Comparison of ENCODE assay signal across 17 mouse cellular contexts in the genomic region with DNA sequence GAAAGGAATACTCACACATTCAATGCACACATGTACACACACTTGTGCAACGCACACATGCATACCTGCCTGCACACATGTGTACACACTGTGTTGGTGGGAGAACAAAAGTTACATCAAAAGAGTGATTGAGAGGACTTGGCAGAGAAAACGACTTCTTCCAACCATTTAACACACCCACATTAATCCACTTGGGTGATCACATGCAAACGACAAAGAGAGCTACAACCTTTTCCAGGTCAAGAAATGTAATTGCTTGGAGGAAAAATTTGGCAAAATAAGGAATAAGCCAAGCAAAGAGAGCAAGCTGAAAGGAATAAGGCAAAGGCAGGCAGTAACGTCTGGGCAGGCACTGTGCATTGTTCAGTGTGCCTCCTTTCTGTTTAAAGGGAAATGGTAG.
"Had no signal": no experiment of that assay in that cellular context is flagged by ENCODE, and none has a peak within 500 bp of the region (broad histone marks: within the 10 kb centered on the region; RNA-seq: fewer than 3 reads in every experiment).

No protein-coding gene starts in this region.

- H3K4me3 ChIP-seq: kidney, embryonic 15.5 days; limb, embryonic 12.5 days; limb, embryonic 15.5 days; midbrain, embryonic 13.5 days had no signal

- H3K9me3 ChIP-seq: kidney, embryonic 15.5 days; limb, embryonic 12.5 days; limb, embryonic 15.5 days; midbrain, embryonic 13.5 days had no signal

- H3K9ac ChIP-seq: kidney, embryonic 15.5 days; limb, embryonic 12.5 days; limb, embryonic 15.5 days; liver, embryonic 14.5 days; liver, postnatal 0 days; lung, embryonic 14.5 days; midbrain, embryonic 13.5 days had no signal

- H3K4me2 ChIP-seq: kidney, embryonic 15.5 days; limb, embryonic 12.5 days; limb, embryonic 15.5 days; liver, embryonic 11.5 days; lung, embryonic 14.5 days; midbrain, embryonic 13.5 days had no signal

- DNase-seq: kidney, adult 2 months; kidney, postnatal 10 days; kidney, postnatal 36 days; left cerebral cortex, postnatal 4 days; liver, postnatal 0 days; lung, embryonic 14.5 days; thymus, postnatal 25 days had no signal

- H3K36me3 ChIP-seq: kidney, embryonic 15.5 days; limb, embryonic 12.5 days; limb, embryonic 15.5 days; midbrain, embryonic 13.5 days had no signal

- ATAC-seq: liver, postnatal 0 days; lung, postnatal 0 days; midbrain, embryonic 13.5 days; midbrain, embryonic 16.5 days had no signal

- H3K27me3 ChIP-seq: kidney, embryonic 15.5 days; limb, embryonic 12.5 days; limb, embryonic 15.5 days had no signal

- H3K27ac ChIP-seq: kidney, embryonic 15.5 days; limb, embryonic 12.5 days; limb, embryonic 15.5 days; liver, embryonic 14.5 days; macrophage; stomach, postnatal 0 days had no signal

- H3K4me1 ChIP-seq: kidney, embryonic 15.5 days; limb, embryonic 12.5 days; limb, embryonic 15.5 days had no signal
